Mouse (Mus musculus): ENCODE measurements around the gene Wnk1.

DNA sequence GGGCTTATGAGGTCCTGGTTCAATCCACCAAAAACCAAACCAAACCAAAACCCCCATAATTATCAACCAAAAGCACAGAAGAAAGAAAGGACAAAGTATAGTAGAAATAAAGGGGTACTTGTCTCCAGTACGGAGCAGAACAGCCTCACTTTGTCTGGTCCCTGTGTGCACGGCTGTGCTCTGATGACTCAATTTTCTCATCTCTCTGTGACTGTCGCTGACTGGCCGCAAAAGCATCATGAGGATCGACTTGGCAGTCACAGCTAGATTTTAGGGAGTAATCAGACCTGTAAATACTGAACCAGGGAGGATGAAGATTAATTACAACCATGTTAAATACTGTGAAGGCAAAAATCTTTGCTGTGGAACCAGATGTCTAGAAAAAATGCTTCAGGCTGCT, 24.5 kb upstream of the Wnk1 start:
- TF ChIP-seq TBP (IDR thresholded peaks at IDR 0.05; ENCODE audit: low read depth, low read length) (no peak), CTCF (IDR thresholded peaks at IDR 0.05 in 2 of 3, conservative IDR thresholded peaks at IDR 0.05 in 1 of 3; ENCODE audit: control insufficient read depth in 1 of 3, insufficient read depth in 1 of 3, low read depth in 2 of 3, low read length in 3 of 3, poor library complexity in 1 of 3, severe bottlenecking in 1 of 3) (no peak), POLR2A (IDR thresholded peaks at IDR 0.05; ENCODE audit: control insufficient read depth in 1 of 2, insufficient read depth in 1 of 2, low read depth in 1 of 2, low read length in 2 of 2, poor library complexity in 1 of 2) (no peak), SMC3 (IDR thresholded peaks at IDR 0.05; ENCODE audit: low read depth, low read length) (no peak), GATA1 (IDR thresholded peaks at IDR 0.05; ENCODE audit: low read depth, low read length) (no peak), USF2 (IDR thresholded peaks at IDR 0.05; ENCODE audit: borderline replicate concordance in 1 of 2, insufficient read depth in 1 of 2, low read depth in 1 of 2, low read length in 2 of 2) (no peak), POLR2AphosphoS5 (IDR thresholded peaks at IDR 0.05; ENCODE audit: borderline replicate concordance, low read depth, low read length) (no peak), NELFE (IDR thresholded peaks at IDR 0.05; ENCODE audit: low read depth, low read length) (no peak), E2F4 (IDR thresholded peaks at IDR 0.05; ENCODE audit: borderline replicate concordance, low read depth, low read length) (no peak), EP300 (IDR thresholded peaks at IDR 0.05; ENCODE audit: low read depth in 1 of 2, low read length in 2 of 2) (no peak), MAFK (IDR thresholded peaks at IDR 0.05; ENCODE audit: borderline replicate concordance, low read depth, low read length) (no peak)
